Mouse (Mus musculus) hindbrain, embryonic 13.5 days (tissue): ENCODE results near the gene Zdhhc17. TPM values are rescaled to one million over a fixed set of nuclear protein-coding genes. Genes with fewer than 3 reads are reported as not detected.

Source experiments
- ATAC-seq: fragments of 200-750 bp; cut with Nextera tagmentation; 2 replicates; pipeline ENCODE4 v1.8.0; 2017; ENCODE audit warnings: moderate TSS enrichment; ENCODE audit not compliant: low FRiP score
- H3K27ac ChIP-seq: fragments of 300-500 bp; sonication (generic); 2 replicates; pipeline ENCODE4 v1.5.1; 2015; ENCODE audit warnings: inconsistent platforms, mild to moderate bottlenecking, moderate library complexity
- H3K27me3 ChIP-seq: fragments of 300-500 bp; sonication (generic); 2 replicates; pipeline ENCODE4 v1.6.1; 2015; ENCODE audit warnings: mild to moderate bottlenecking, inconsistent platforms
- H3K36me3 ChIP-seq: fragments of 300-500 bp; sonication (generic); 2 replicates; pipeline ENCODE4 v1.6.1; 2015; ENCODE audit warnings: mild to moderate bottlenecking, inconsistent platforms
- H3K4me1 ChIP-seq: fragments of 300-500 bp; sonication (generic); replicated peaks from 2 replicates; pipeline ENCODE4 v1.6.1; 2015; ENCODE audit warnings: inconsistent platforms
- H3K4me2 ChIP-seq: fragments of 300-500 bp; sonication (generic); 2 replicates; pipeline ENCODE4 v1.6.1; 2015; ENCODE audit warnings: inconsistent platforms, mild to moderate bottlenecking, moderate library complexity
- H3K4me3 ChIP-seq: fragments of 300-500 bp; sonication (generic); 2 replicates; pipeline ENCODE4 v1.5.1; 2015; ENCODE audit warnings: mild to moderate bottlenecking, inconsistent platforms
- H3K9ac ChIP-seq: fragments of 300-500 bp; sonication (generic); 2 replicates; pipeline ENCODE4 v1.6.1; 2015; ENCODE audit warnings: mild to moderate bottlenecking, inconsistent platforms
- H3K9me3 ChIP-seq: fragments of 300-500 bp; sonication (generic); 2 replicates; pipeline ENCODE4 v1.6.1; 2016; ENCODE audit warnings: inconsistent platforms
- WGBS: fragments of 180-500 bp; shearing (Covaris S2); methylation state at CpG from one replicate; pipeline ENCODE4 v1.1.7; 2015; 5-methylcytosine and 5-hydroxymethylcytosine counted together
- polyA plus RNA-seq: library from polyadenylated mRNA; unstranded; fragments of >200 nt; fragmentation: Nextera tagmentation; extraction: Ambion mirVana; gene quantifications from 2 replicates; pipeline ENCODE4 v1.2.1, GENCODE M21; 2015

Gene Zdhhc17
- polyA plus RNA-seq, 1 experiment from 2014 or later = 55.5 TPM

- Histone ChIP-seq H3K27me3 (no peaks in the 10 kb centered on the region), H3K4me3 (no peak overlapping the region; the same call in 1 of the 2 replicates), H3K4me2 (peak overlapping the region; percentile 42), H3K27ac (peak overlapping the region; percentile 87), H3K9ac (peak overlapping the region; percentile 30; the same call in 1 of the 2 replicates), H3K4me1 (peaks cover 53% of the 10 kb centered on the region), H3K9me3 (no peaks in the 10 kb centered on the region), H3K36me3 (no peaks in the 10 kb centered on the region)
- peak; percentile 61 for ATAC-seq
- 32% methylated on average over 13 of the region's 13 CpGs for WGBS
Measured at GRCm38 (mm10) chr10:110931161-110931912, 78.6 kb downstream of the Zdhhc17 start.

GRCm38 (mm10) chr10:110929756-110930155 is 80.2 kb downstream of the Zdhhc17 start:
- Histone ChIP-seq H3K9ac (no peak overlapping the region), H3K27me3 (no peaks in the 10 kb centered on the region), H3K4me1 (peaks cover 60% of the 10 kb centered on the region), H3K9me3 (no peaks in the 10 kb centered on the region), H3K4me3 (no peak overlapping the region), H3K4me2 (no peak overlapping the region), H3K27ac (peak overlapping the region; percentile 44), H3K36me3 (no peaks in the 10 kb centered on the region)
- WGBS = 64% methylated on average over 4 of the region's 4 CpGs
- 0 out of 2 replicates have a peak, but pooled peaks have one; percentile 13 for ATAC-seq

GRCm38 (mm10) chr10:110927491-110927890 is 82.4 kb downstream of the Zdhhc17 start:
- Histone ChIP-seq H3K27me3 (no peaks in the 10 kb centered on the region), H3K4me2 (no peak overlapping the region), H3K27ac (no peak overlapping the region), H3K4me1 (peaks cover 69% of the 10 kb centered on the region), H3K9me3 (no peaks in the 10 kb centered on the region), H3K4me3 (no peak overlapping the region), H3K9ac (no peak overlapping the region), H3K36me3 (no peaks in the 10 kb centered on the region)
- WGBS = 73% methylated on average over 11 of the region's 11 CpGs
- no peak for ATAC-seq

GRCm38 (mm10) chr10:110922612-110923011 is 87.3 kb downstream of the Zdhhc17 start:
- no peaks in the 10 kb centered on the region for H3K36me3 ChIP-seq
- H3K4me2 ChIP-seq = peak overlapping the region; percentile 87
- H3K4me3 ChIP-seq = no peak overlapping the region
- WGBS = 77% methylated on average over 9 of the region's 9 CpGs
- H3K9me3 ChIP-seq = no peaks in the 10 kb centered on the region
- no peak overlapping the region for H3K27ac ChIP-seq
- no peak for ATAC-seq
- H3K9ac ChIP-seq = no peak overlapping the region; the same call in 1 of the 2 replicates
- H3K4me1 ChIP-seq = peaks cover 59% of the 10 kb centered on the region
- H3K27me3 ChIP-seq = no peaks in the 10 kb centered on the region

- peaks cover 52% of the 10 kb centered on the region for H3K4me1 ChIP-seq
- H3K27ac ChIP-seq = no peak overlapping the region
- ATAC-seq = no peak
- peak overlapping the region; percentile 87 for H3K4me2 ChIP-seq
- no peaks in the 10 kb centered on the region for H3K36me3 ChIP-seq
- H3K27me3 ChIP-seq = no peaks in the 10 kb centered on the region
- no peaks in the 10 kb centered on the region for H3K9me3 ChIP-seq
- WGBS = 78% methylated on average over 3 of the region's 3 CpGs
- no peak overlapping the region; the same call in 1 of the 2 replicates for H3K9ac ChIP-seq
- H3K4me3 ChIP-seq = peak overlapping the region; percentile 66
Measured at GRCm38 (mm10) chr10:110921890-110922289, 88.0 kb downstream of the Zdhhc17 start.

GRCm38 (mm10) chr10:110920368-110920950 is 89.5 kb downstream of the Zdhhc17 start:
- H3K36me3 ChIP-seq = no peaks in the 10 kb centered on the region
- peak overlapping the region; percentile 89 for H3K9ac ChIP-seq
- peak overlapping the region; percentile 66 for H3K4me3 ChIP-seq
- WGBS = under 1% methylated on average over 15 of the region's 15 CpGs
- H3K4me1 ChIP-seq = peaks cover 40% of the 10 kb centered on the region
- ATAC-seq = peak; percentile 72
- H3K4me2 ChIP-seq = peak overlapping the region; percentile 87
- no peaks in the 10 kb centered on the region for H3K9me3 ChIP-seq
- peak overlapping the region; percentile 88 for H3K27ac ChIP-seq
- H3K27me3 ChIP-seq = no peaks in the 10 kb centered on the region

- under 1% methylated on average over 67 of the region's 67 CpGs for WGBS
- Histone ChIP-seq H3K4me3 (peak within 1 kb of the TSS; percentile 66), H3K27ac (peak within 1 kb of the TSS; percentile 88), H3K4me1 (peaks cover 40% of the 10 kb centered on the region), H3K36me3 (no peaks in the 10 kb centered on the region), H3K9me3 (no peaks in the 10 kb centered on the region), H3K9ac (peak within 1 kb of the TSS; percentile 89), H3K4me2 (peak within 1 kb of the TSS; percentile 87), H3K27me3 (no peaks in the 10 kb centered on the region; the same call in 1 of the 2 replicates)
- peak; percentile 94 for ATAC-seq
Measured at GRCm38 (mm10) chr10:110919531-110920343, 90.2 kb downstream of the Zdhhc17 start, which contains the start of gene Csrp2. TSS of gene Csrp2 (plus strand) at chr10:110919789.

GRCm38 (mm10) chr10:110918414-110919391 is 91.2 kb downstream of the Zdhhc17 start:
- ATAC-seq = no peak
- H3K36me3 ChIP-seq = no peaks in the 10 kb centered on the region
- peaks cover 35% of the 10 kb centered on the region for H3K4me1 ChIP-seq
- whole genome bisulfite sequencing = 14% methylated on average over 26 of the region's 26 CpGs
- H3K9me3 ChIP-seq = no peaks in the 10 kb centered on the region
- peak overlapping the region; percentile 88 for H3K27ac ChIP-seq
- H3K9ac ChIP-seq = peak overlapping the region; percentile 89
- peak overlapping the region; percentile 87 for H3K4me2 ChIP-seq
- H3K27me3 ChIP-seq = no peaks in the 10 kb centered on the region; the same call in 1 of the 2 replicates
- peak overlapping the region; percentile 66 for H3K4me3 ChIP-seq

- ATAC-seq = no peak
- no peaks in the 10 kb centered on the region for H3K9me3 ChIP-seq
- WGBS = 95% methylated on average over 6 of the region's 6 CpGs
- H3K4me1 ChIP-seq = peaks cover 30% of the 10 kb centered on the region
- no peak overlapping the region for H3K4me2 ChIP-seq
- H3K27me3 ChIP-seq = no peaks in the 10 kb centered on the region; the same call in 1 of the 2 replicates
- H3K4me3 ChIP-seq = no peak overlapping the region
- no peaks in the 10 kb centered on the region for H3K36me3 ChIP-seq
- H3K27ac ChIP-seq = no peak overlapping the region
- no peak overlapping the region for H3K9ac ChIP-seq
Measured at GRCm38 (mm10) chr10:110917521-110917920, 92.4 kb downstream of the Zdhhc17 start.

- Histone ChIP-seq H3K27ac (no peak overlapping the region), H3K27me3 (no peaks in the 10 kb centered on the region; the same call in 1 of the 2 replicates), H3K36me3 (no peaks in the 10 kb centered on the region), H3K4me3 (no peak overlapping the region), H3K4me1 (peaks cover 23% of the 10 kb centered on the region), H3K9ac (no peak overlapping the region), H3K4me2 (no peak overlapping the region), H3K9me3 (no peaks in the 10 kb centered on the region)
- 82% methylated on average over 11 of the region's 11 CpGs for WGBS
- no peak for ATAC-seq
Measured at GRCm38 (mm10) chr10:110916666-110917344, 93.1 kb downstream of the Zdhhc17 start.

GRCm38 (mm10) chr10:110903862-110904261 is 106.1 kb downstream of the Zdhhc17 start:
- no peaks in the 10 kb centered on the region for H3K4me1 ChIP-seq
- H3K9ac ChIP-seq = no peak overlapping the region
- no peak overlapping the region for H3K4me2 ChIP-seq
- 95% methylated on average over 3 of the region's 3 CpGs for WGBS
- no peaks in the 10 kb centered on the region for H3K9me3 ChIP-seq
- no peak overlapping the region for H3K27ac ChIP-seq
- H3K4me3 ChIP-seq = no peak overlapping the region
- H3K27me3 ChIP-seq = no peaks in the 10 kb centered on the region
- H3K36me3 ChIP-seq = no peaks in the 10 kb centered on the region
- ATAC-seq = no peak
